Mouse (Mus musculus) lung, postnatal 0 days (tissue): ENCODE measurements around the gene Opcml.

ENCODE experiments used
- CTCF ChIP-seq: IDR thresholded peaks from 2 replicates; pipeline ENCODE4 v1.5.1; 2016; ENCODE audit warnings: antibody characterized with exemption, mild to moderate bottlenecking
- EP300 ChIP-seq: IDR thresholded peaks from 2 replicates; pipeline ENCODE4 v1.6.1; 2016; ENCODE audit warnings: antibody characterized with exemption, mild to moderate bottlenecking, control low read depth

- TF ChIP-seq EP300 (no peak), CTCF (no peak)
Observed at GRCm38 (mm10) chr9:27972293-27972692, 181.7 kb downstream of the Opcml start.
